Mouse (Mus musculus) C2C12 (cell line): ENCODE measurements around the gene Stap1. TPM values are rescaled to one million over a fixed set of nuclear protein-coding genes. Genes with fewer than 3 reads are reported as not detected.
A peak's percentile ranks its signal among the peaks of the same experiment; 100 is the strongest.

Experiments
- H3K27me3 ChIP-seq: one replicate; pipeline ENCODE4 v1.6.1; 2011; ENCODE audit not compliant: control insufficient read depth, insufficient read depth, insufficient read length
- H3K36me3 ChIP-seq: one replicate; pipeline ENCODE4 v1.6.1; 2011; ENCODE audit not compliant: control insufficient read depth, insufficient read depth
- H3K4me3 ChIP-seq: one replicate; pipeline ENCODE4 v1.5.1; 2011; ENCODE audit warnings: mild to moderate bottlenecking, control low read depth; ENCODE audit not compliant: poor library complexity, insufficient read depth, severe bottlenecking
- H3K79me2 ChIP-seq: one replicate; pipeline ENCODE4 v1.6.1; 2011; ENCODE audit not compliant: control insufficient read depth, insufficient read depth
- H3K79me3 ChIP-seq: one replicate; pipeline ENCODE4 v1.6.1; 2011; ENCODE audit warnings: low read depth, control low read depth
- H3ac ChIP-seq: one replicate; pipeline ENCODE3; 2011; ENCODE audit warnings: low read depth; ENCODE audit not compliant: control insufficient read depth, insufficient read length
- CEBPB ChIP-seq: IDR thresholded peaks from one replicate; pipeline ENCODE4 v1.6.1; 2011; ENCODE audit warnings: low read depth, mild to moderate bottlenecking, control low read depth, moderate library complexity
- CTCF ChIP-seq: IDR thresholded peaks from one replicate; pipeline ENCODE4 v1.5.1; 2011; ENCODE audit not compliant: control insufficient read depth, insufficient read depth, insufficient read length
- FOSL1 ChIP-seq: IDR thresholded peaks from one replicate; pipeline ENCODE4 v1.8.0; 2011; ENCODE audit warnings: mild to moderate bottlenecking, low read length; ENCODE audit not compliant: poor library complexity, insufficient read depth, severe bottlenecking
- MAX ChIP-seq: IDR thresholded peaks from one replicate; pipeline ENCODE4 v1.6.1; 2011; ENCODE audit warnings: mild to moderate bottlenecking, control low read depth
- MYOD1 ChIP-seq: IDR thresholded peaks from one replicate; pipeline ENCODE4 v1.6.1; 2011; ENCODE audit warnings: low read depth; ENCODE audit not compliant: control insufficient read depth, insufficient read length
- MYOG ChIP-seq: IDR thresholded peaks from one replicate; pipeline ENCODE4 v1.6.1; 2011; ENCODE audit not compliant: control insufficient read depth, insufficient read length; ENCODE audit errors: extremely low read depth
- USF1 ChIP-seq: IDR thresholded peaks from one replicate; pipeline ENCODE4 v1.6.1; 2011; ENCODE audit warnings: low read depth, mild to moderate bottlenecking, control low read depth, moderate library complexity
- polyA plus RNA-seq: library from polyadenylated mRNA; unstranded; fragments of >200 nt; fragmentation: generic; extraction: Trizol; gene quantifications from one replicate; pipeline ENCODE4 v1.2.1, GENCODE M21; 2012; ENCODE audit warnings: missing spikeins

Gene Stap1
- polyA plus RNA-seq, 1 experiment: 0.01 TPM

DNA sequence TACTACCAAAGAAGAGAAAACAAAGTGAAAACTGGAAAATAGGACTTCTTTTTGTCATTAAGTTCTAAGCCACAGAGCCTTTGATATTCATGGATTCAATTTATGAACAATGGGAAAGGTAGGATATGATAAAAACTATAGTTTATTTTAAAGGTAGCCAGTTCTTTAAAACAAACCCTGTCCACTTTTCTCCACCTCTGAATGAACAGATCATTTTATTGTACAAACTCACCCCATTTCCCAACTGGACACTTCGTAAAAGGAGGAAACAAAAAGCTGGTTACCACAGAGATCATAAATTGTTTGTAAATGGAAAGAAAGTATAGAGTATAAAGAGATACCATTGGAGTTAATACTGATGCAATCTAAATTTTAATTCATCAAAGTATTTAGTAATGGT is 39.5 kb downstream of the Stap1 start:
- Histone ChIP-seq H3K79me2 (no peaks in the 10 kb centered on the region), H3K4me3 (no peak overlapping the region), H3K36me3 (peaks cover 22% of the 10 kb centered on the region), H3K27me3 (no peaks in the 10 kb centered on the region), H3K79me3 (no peaks in the 10 kb centered on the region), H3ac (no peak overlapping the region)
- TF ChIP-seq MYOD1 (no peak), MAX (no peak), MYOG (no peak), CTCF (no peak), FOSL1 (no peak), USF1 (no peak), CEBPB (no peak)

DNA sequence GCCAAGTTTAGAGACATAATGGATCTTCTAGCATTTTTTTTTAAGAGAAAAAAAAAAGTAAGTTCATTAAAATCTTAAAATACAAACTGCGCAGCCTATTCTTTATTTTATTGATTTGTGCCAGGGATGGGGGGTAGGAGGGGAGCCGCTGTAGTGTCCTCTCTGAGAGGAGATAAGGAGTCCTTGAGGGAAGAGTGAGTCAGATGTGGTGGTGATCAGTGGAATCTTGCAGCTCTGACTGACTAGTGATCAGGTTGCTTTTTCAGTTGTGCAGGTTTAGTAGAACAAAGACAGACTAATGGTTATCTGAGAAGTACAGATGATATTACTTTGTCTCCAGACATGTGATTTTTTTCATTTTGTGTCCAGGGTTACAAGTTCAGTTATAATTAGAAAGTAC is 41.5 kb downstream of the Stap1 start:
- H3K79me3 ChIP-seq: no peaks in the 10 kb centered on the region
- H3K79me2 ChIP-seq: no peaks in the 10 kb centered on the region
- H3K36me3 ChIP-seq: peaks cover 18% of the 10 kb centered on the region
- H3K27me3 ChIP-seq: no peaks in the 10 kb centered on the region
- H3K4me3 ChIP-seq: no peak overlapping the region
- no peak for TF ChIP-seq USF1
- TF ChIP-seq FOSL1: no peak
- no peak for TF ChIP-seq MYOG
- TF ChIP-seq CEBPB: no peak
- TF ChIP-seq MYOD1: no peak
- no peak for TF ChIP-seq CTCF
- TF ChIP-seq MAX: no peak
- no peak overlapping the region for H3ac ChIP-seq

GRCm38 (mm10) chr5:86113997-86114396 is 42.5 kb downstream of the Stap1 start:
- H3K79me3 ChIP-seq: no peaks in the 10 kb centered on the region
- H3K79me2 ChIP-seq: no peaks in the 10 kb centered on the region
- TF ChIP-seq MYOG (no peak), MYOD1 (no peak), CEBPB (no peak), CTCF (no peak), FOSL1 (no peak), MAX (no peak)
- H3ac ChIP-seq: no peak overlapping the region
- no peak overlapping the region for H3K4me3 ChIP-seq
- peaks cover 21% of the 10 kb centered on the region for H3K36me3 ChIP-seq
- H3K27me3 ChIP-seq: no peaks in the 10 kb centered on the region

DNA sequence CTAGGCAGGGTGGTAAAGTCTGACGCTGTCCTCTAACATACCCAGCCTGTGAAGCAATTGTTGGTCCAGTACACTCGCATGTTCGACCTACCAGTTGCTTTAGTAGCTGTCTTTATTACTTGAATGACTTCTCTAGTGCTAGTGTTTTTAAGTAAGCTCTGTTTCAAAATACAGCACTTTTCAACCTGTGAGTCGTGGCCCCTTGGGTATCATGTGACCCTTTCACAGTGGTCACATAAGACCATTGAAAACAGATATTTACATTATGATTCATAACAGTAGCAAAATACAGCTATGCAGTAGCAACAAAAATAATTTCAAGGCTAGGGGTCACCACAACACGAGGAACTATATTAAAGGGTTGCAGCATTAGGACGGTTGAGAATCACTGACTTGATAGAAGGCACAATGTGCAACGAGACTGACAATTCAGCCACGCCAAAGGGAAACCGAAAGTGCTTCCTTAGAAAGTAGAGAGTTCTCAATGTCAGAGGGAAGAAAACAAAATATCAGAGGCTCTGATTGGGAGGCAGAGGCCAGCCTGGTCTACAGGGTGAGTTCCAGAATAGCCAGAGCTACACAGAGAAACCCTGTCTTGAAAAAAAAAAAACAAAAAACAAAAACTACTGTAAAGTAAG is 47.0 kb downstream of the Stap1 start:
- Histone ChIP-seq H3K79me2 (no peaks in the 10 kb centered on the region), H3ac (no peak overlapping the region), H3K36me3 (peaks cover 21% of the 10 kb centered on the region), H3K79me3 (no peaks in the 10 kb centered on the region), H3K27me3 (no peaks in the 10 kb centered on the region), H3K4me3 (no peak overlapping the region)
- TF ChIP-seq USF1 (peak; percentile 36), MYOD1 (no peak)

GRCm38 (mm10) chr5:86128749-86129148 is 57.2 kb downstream of the Stap1 start:
- TF ChIP-seq FOSL1 (no peak), CEBPB (no peak), CTCF (no peak), USF1 (no peak), MYOD1 (no peak), MAX (no peak), MYOG (no peak)

DNA sequence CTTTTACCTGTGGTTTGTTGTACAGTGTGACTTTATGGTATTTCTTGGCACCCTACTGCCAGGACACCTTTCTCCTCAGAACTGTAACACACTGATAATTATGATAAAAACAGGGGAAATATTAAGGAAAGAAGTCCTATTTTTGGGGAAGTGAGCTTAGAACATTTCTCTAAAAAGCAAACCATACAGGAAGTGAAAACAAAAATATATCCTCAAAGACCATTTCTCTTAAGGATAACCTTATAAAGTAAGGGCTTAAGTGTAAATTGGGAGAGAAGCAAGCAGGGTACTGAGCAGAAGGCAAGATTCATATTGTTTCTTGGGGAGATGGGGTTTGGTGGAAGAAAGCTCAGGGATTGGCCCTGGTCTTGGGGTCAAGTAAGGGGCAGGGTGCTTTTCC is 58.3 kb downstream of the Stap1 start:
- Histone ChIP-seq H3K36me3 (peaks cover 69% of the 10 kb centered on the region), H3K27me3 (no peaks in the 10 kb centered on the region), H3ac (no peak overlapping the region), H3K79me2 (no peaks in the 10 kb centered on the region), H3K4me3 (no peak overlapping the region), H3K79me3 (no peaks in the 10 kb centered on the region)
- TF ChIP-seq CEBPB (no peak), USF1 (no peak), FOSL1 (no peak), MAX (no peak), MYOD1 (no peak), CTCF (no peak), MYOG (no peak)

More at GRCm38 (mm10) chr5:86128749-86129148, 57.2 kb downstream of the Stap1 start:
- peaks cover 66% of the 10 kb centered on the region for H3K36me3 ChIP-seq
- no peak overlapping the region for H3ac ChIP-seq
- H3K27me3 ChIP-seq: no peaks in the 10 kb centered on the region
- H3K79me3 ChIP-seq: no peaks in the 10 kb centered on the region
- no peaks in the 10 kb centered on the region for H3K79me2 ChIP-seq
- H3K4me3 ChIP-seq: no peak overlapping the region
